Mouse (Mus musculus) neural tube, embryonic 15.5 days (tissue): ENCODE measurements around the gene Pcbd2. TPM values are rescaled to one million over a fixed set of nuclear protein-coding genes. Genes with fewer than 3 reads are reported as not detected.
A peak's percentile ranks its signal among the peaks of the same experiment; 100 is the strongest.
"Not testable (repeated sequence)": the region's sequence is repeated elsewhere in the genome, so short reads cannot be mapped to it uniquely, and the experiment has no call there.

Experiments used
- ATAC-seq: fragments of 200-750 bp; cut with Nextera tagmentation; 2 replicates; pipeline ENCODE4 v1.8.0; 2017; ENCODE audit warnings: mild to moderate bottlenecking, moderate TSS enrichment, moderate library complexity; ENCODE audit not compliant: low FRiP score
- H3K27ac ChIP-seq: fragments of 300-500 bp; sonication (generic); replicated peaks from 2 replicates; pipeline ENCODE4 v1.5.1; 2015; ENCODE audit warnings: mild to moderate bottlenecking, inconsistent platforms
- H3K27me3 ChIP-seq: fragments of 300-500 bp; sonication (generic); replicated peaks from 2 replicates; pipeline ENCODE4 v1.6.1; 2015; ENCODE audit warnings: inconsistent platforms
- H3K36me3 ChIP-seq: fragments of 300-500 bp; sonication (generic); 2 replicates; pipeline ENCODE4 v1.6.1; 2015; ENCODE audit warnings: inconsistent platforms
- H3K4me1 ChIP-seq: fragments of 300-500 bp; sonication (generic); 2 replicates; pipeline ENCODE4 v1.6.1; 2015; ENCODE audit warnings: inconsistent platforms
- H3K4me2 ChIP-seq: fragments of 300-500 bp; sonication (generic); 2 replicates; pipeline ENCODE4 v1.6.1; 2015; ENCODE audit warnings: inconsistent platforms, mild to moderate bottlenecking, moderate library complexity
- H3K4me3 ChIP-seq: fragments of 300-500 bp; sonication (generic); replicated peaks from 2 replicates; pipeline ENCODE4 v1.5.1; 2015; ENCODE audit warnings: mild to moderate bottlenecking, inconsistent platforms
- H3K9ac ChIP-seq: fragments of 300-500 bp; sonication (generic); replicated peaks from 2 replicates; pipeline ENCODE4 v1.6.1; 2015; ENCODE audit warnings: mild to moderate bottlenecking, inconsistent platforms
- H3K9me3 ChIP-seq: fragments of 300-500 bp; sonication (generic); replicated peaks from 2 replicates; pipeline ENCODE4 v1.6.1; 2016; ENCODE audit warnings: inconsistent platforms
- WGBS: fragments of 180-500 bp; shearing (Covaris S2); methylation state at CpG from one replicate; pipeline ENCODE4 v1.1.7; 2015; ENCODE audit warnings: mixed read lengths; 5-methylcytosine and 5-hydroxymethylcytosine counted together
- polyA plus RNA-seq: library from polyadenylated mRNA; unstranded; fragments of >200 nt; fragmentation: Nextera tagmentation; extraction: Ambion mirVana; gene quantifications from 2 replicates; pipeline ENCODE4 v1.2.1, GENCODE M21; 2015

The Pcbd2 gene
- 21.7 and 34.8 TPM in 2 replicates for polyA plus RNA-seq

- under 1% methylated on average over 73 of the region's 73 CpGs for WGBS
- H3K36me3 ChIP-seq, result peaks cover 24% of the 10 kb centered on the region
- no peaks in the 10 kb centered on the region for H3K27me3 ChIP-seq
- H3K27ac ChIP-seq, result peak within 1 kb of the TSS; percentile 94
- H3K4me3 ChIP-seq, result peak within 1 kb of the TSS; percentile 62
- no peaks in the 10 kb centered on the region for H3K4me1 ChIP-seq
- no peaks in the 10 kb centered on the region for H3K9me3 ChIP-seq
- peak within 1 kb of the TSS; percentile 64 for H3K4me2 ChIP-seq
- ATAC-seq, result peak; percentile 90
- H3K9ac ChIP-seq, result peak within 1 kb of the TSS; percentile 66
Measured at GRCm38 (mm10) chr13:55727120-55727838, at the start of gene Pcbd2. Gene Pcbd2 (plus strand): TSS chr13:55727368.

- no peak overlapping the region for H3K9ac ChIP-seq
- H3K36me3 ChIP-seq, result peaks cover 41% of the 10 kb centered on the region
- no peak overlapping the region for H3K27ac ChIP-seq
- 88% methylated on average over 9 of the region's 9 CpGs for WGBS
- H3K9me3 ChIP-seq, result no peaks in the 10 kb centered on the region
- no peaks in the 10 kb centered on the region for H3K27me3 ChIP-seq
- H3K4me1 ChIP-seq, result peaks cover 6% of the 10 kb centered on the region; the same call in 1 of the 2 replicates
- ATAC-seq, result no peak
- H3K4me2 ChIP-seq, result no peak overlapping the region
- no peak overlapping the region for H3K4me3 ChIP-seq
Measured at GRCm38 (mm10) chr13:55682201-55682600, 45.0 kb upstream of the Pcbd2 start.

GRCm38 (mm10) chr13:55683581-55683980 lies 43.6 kb upstream of the Pcbd2 start:
- Histone ChIP-seq H3K9me3 (no peaks in the 10 kb centered on the region), H3K4me3 (no peak overlapping the region), H3K36me3 (peaks cover 27% of the 10 kb centered on the region), H3K9ac (no peak overlapping the region), H3K27ac (no peak overlapping the region), H3K27me3 (no peaks in the 10 kb centered on the region), H3K4me1 (peaks cover 13% of the 10 kb centered on the region; the same call in 1 of the 2 replicates), H3K4me2 (no peak overlapping the region)
- 94% methylated on average over 3 of the region's 3 CpGs for WGBS
- ATAC-seq, result no peak

GRCm38 (mm10) chr13:55686107-55686633 lies 41.0 kb upstream of the Pcbd2 start:
- no peak overlapping the region for H3K4me3 ChIP-seq
- no peak overlapping the region for H3K4me2 ChIP-seq
- peaks cover 5% of the 10 kb centered on the region; the same call in 1 of the 2 replicates for H3K36me3 ChIP-seq
- no peak overlapping the region; the same call in 1 of the 2 replicates for H3K9ac ChIP-seq
- peak overlapping the region; percentile 56 for H3K27ac ChIP-seq
- H3K9me3 ChIP-seq, result no peaks in the 10 kb centered on the region
- 62% methylated on average over 9 of the region's 9 CpGs for WGBS
- H3K4me1 ChIP-seq, result peaks cover 13% of the 10 kb centered on the region; the same call in 1 of the 2 replicates
- no peaks in the 10 kb centered on the region for H3K27me3 ChIP-seq
- peak; percentile 82 for ATAC-seq

GRCm38 (mm10) chr13:55687927-55688602 lies 39.1 kb upstream of the Pcbd2 start:
- no peak overlapping the region for H3K4me2 ChIP-seq

GRCm38 (mm10) chr13:55692535-55693242 lies 34.5 kb upstream of the Pcbd2 start, which contains the start of gene B230219D22Rik:
Gene B230219D22Rik (plus strand): TSS chr13:55693124.
- H3K36me3 ChIP-seq, result no peaks in the 10 kb centered on the region
- no peaks in the 10 kb centered on the region for H3K9me3 ChIP-seq
- H3K9ac ChIP-seq, result peak within 1 kb of the TSS; percentile 100
- H3K4me3 ChIP-seq, result peak within 1 kb of the TSS; percentile 97
- peak within 1 kb of the TSS; percentile 98 for H3K27ac ChIP-seq
- peaks cover 25% of the 10 kb centered on the region for H3K4me1 ChIP-seq
- H3K27me3 ChIP-seq, result no peaks in the 10 kb centered on the region
- peak; percentile 97 for ATAC-seq
- 2% methylated on average over 47 of the region's 51 CpGs for WGBS
- peak within 1 kb of the TSS; percentile 72 for H3K4me2 ChIP-seq

More at GRCm38 (mm10) chr13:55687927-55688602, 39.1 kb upstream of the Pcbd2 start:
- Histone ChIP-seq H3K27me3 (no peaks in the 10 kb centered on the region), H3K9me3 (no peaks in the 10 kb centered on the region), H3K4me1 (peaks cover 13% of the 10 kb centered on the region; the same call in 1 of the 2 replicates), H3K9ac (no peak overlapping the region), H3K36me3 (no peaks in the 10 kb centered on the region), H3K27ac (no peak overlapping the region), H3K4me3 (no peak overlapping the region)
- no peak for ATAC-seq
- 10% methylated on average over 4 of the region's 4 CpGs for WGBS

GRCm38 (mm10) chr13:55693243-55693721 lies 33.9 kb upstream of the Pcbd2 start:
- peak overlapping the region; percentile 100 for H3K9ac ChIP-seq
- WGBS, result under 1% methylated on average over 26 of the region's 70 CpGs
- H3K9me3 ChIP-seq, result no peaks in the 10 kb centered on the region
- H3K4me3 ChIP-seq, result peak overlapping the region; percentile 97
- ATAC-seq, result peak; percentile 74
- H3K36me3 ChIP-seq, result no peaks in the 10 kb centered on the region
- H3K27ac ChIP-seq, result peak overlapping the region; percentile 98
- H3K4me2 ChIP-seq, result peak overlapping the region; percentile 72
- H3K4me1 ChIP-seq, result peaks cover 20% of the 10 kb centered on the region
- H3K27me3 ChIP-seq, result no peaks in the 10 kb centered on the region

GRCm38 (mm10) chr13:55694110-55694509 lies 33.1 kb upstream of the Pcbd2 start:
- Histone ChIP-seq H3K27ac (no peak overlapping the region), H3K9me3 (no peaks in the 10 kb centered on the region), H3K9ac (peak overlapping the region; percentile 100), H3K36me3 (peaks cover 4% of the 10 kb centered on the region), H3K4me2 (peak overlapping the region; percentile 72), H3K4me1 (peaks cover 20% of the 10 kb centered on the region), H3K4me3 (peak overlapping the region; percentile 97), H3K27me3 (no peaks in the 10 kb centered on the region)
- 20% methylated on average over 8 of the region's 8 CpGs for WGBS
- no peak for ATAC-seq

GRCm38 (mm10) chr13:55695989-55696388 lies 31.2 kb upstream of the Pcbd2 start:
- not testable (repeated sequence) for H3K4me2 ChIP-seq, H3K27me3 ChIP-seq, H3K4me3 ChIP-seq, H3K27ac ChIP-seq, H3K9me3 ChIP-seq, ATAC-seq, H3K9ac ChIP-seq
- Histone ChIP-seq H3K4me1 (peaks cover 20% of the 10 kb centered on the region), H3K36me3 (peaks cover 21% of the 10 kb centered on the region)
- WGBS, result 100% methylated on average over 1 of the region's 3 CpGs

GRCm38 (mm10) chr13:55704301-55704700 lies 22.9 kb upstream of the Pcbd2 start:
- H3K9ac ChIP-seq, result no peak overlapping the region
- peaks cover 36% of the 10 kb centered on the region for H3K36me3 ChIP-seq
- 83% methylated on average over 4 of the region's 4 CpGs for WGBS
- H3K9me3 ChIP-seq, result no peaks in the 10 kb centered on the region
- H3K4me2 ChIP-seq, result no peak overlapping the region
- H3K27me3 ChIP-seq, result no peaks in the 10 kb centered on the region
- no peaks in the 10 kb centered on the region for H3K4me1 ChIP-seq
- H3K27ac ChIP-seq, result no peak overlapping the region
- no peak for ATAC-seq
- H3K4me3 ChIP-seq, result no peak overlapping the region

- H3K4me2 ChIP-seq, result no peak overlapping the region
- H3K27ac ChIP-seq, result no peak overlapping the region
- H3K9ac ChIP-seq, result no peak overlapping the region
- no peaks in the 10 kb centered on the region for H3K9me3 ChIP-seq
- peaks cover 34% of the 10 kb centered on the region for H3K4me1 ChIP-seq
- no peak for ATAC-seq
- WGBS, result 90% methylated on average over 3 of the region's 3 CpGs
- H3K27me3 ChIP-seq, result no peaks in the 10 kb centered on the region
- H3K36me3 ChIP-seq, result no peaks in the 10 kb centered on the region
- no peak overlapping the region for H3K4me3 ChIP-seq
Measured at GRCm38 (mm10) chr13:55712846-55713245, 14.3 kb upstream of the Pcbd2 start.
